Mouse (Mus musculus) urinary bladder, postnatal 36 days (tissue): ENCODE data around the gene Mab21l1.

ENCODE experiments used
- DNase-seq, 2 experiments: peaks; one replicate each; pipeline ENCODE4 v3.0.0; 2022; ENCODE audit warnings: low spot score in 2 of 2, mixed read lengths in 1 of 2

Mab21l1 gene

GRCm38 (mm10) chr3:55778764-55779730, 3.3 kb upstream of the Mab21l1 start:
- DNase-seq, result no peak

GRCm38 (mm10) chr3:55780120-55781070, 1.9 kb upstream of the Mab21l1 start:
- DNase-seq, result no peak

- DNase-seq, result no peak
Measured at GRCm38 (mm10) chr3:55781429-55782055, 768 bp upstream of the Mab21l1 start.

- peak in 1 of 2 experiments; percentile 12 for DNase-seq
Measured at GRCm38 (mm10) chr3:55782771-55783170, 461 bp downstream of the Mab21l1 start.

- no peak for DNase-seq
Measured at GRCm38 (mm10) chr3:55783171-55784081, 1.1 kb downstream of the Mab21l1 start.

GRCm38 (mm10) chr3:55784101-55784500, 1.8 kb downstream of the Mab21l1 start:
- DNase-seq, result no peak

- no peak for DNase-seq
Measured at GRCm38 (mm10) chr3:55785266-55785980, 3.1 kb downstream of the Mab21l1 start.

- DNase-seq, result no peak
Measured at GRCm38 (mm10) chr3:55785981-55786725, 3.8 kb downstream of the Mab21l1 start.

- no peak for DNase-seq
Measured at GRCm38 (mm10) chr3:55786835-55787486, 4.7 kb downstream of the Mab21l1 start.

GRCm38 (mm10) chr3:55787487-55788213, 5.3 kb downstream of the Mab21l1 start:
- peak; percentile 20 to 35 for DNase-seq

- DNase-seq, result no peak
Measured at GRCm38 (mm10) chr3:55788214-55788586, 5.9 kb downstream of the Mab21l1 start.

- DNase-seq, result no peak
Measured at GRCm38 (mm10) chr3:55788621-55789201, 6.4 kb downstream of the Mab21l1 start.

- DNase-seq, result no peak
Measured at GRCm38 (mm10) chr3:55789856-55790255, 7.5 kb downstream of the Mab21l1 start.

- no peak for DNase-seq
Measured at GRCm38 (mm10) chr3:55790609-55791008, 8.3 kb downstream of the Mab21l1 start.

GRCm38 (mm10) chr3:55792251-55792650, 9.9 kb downstream of the Mab21l1 start:
- DNase-seq, result no peak

GRCm38 (mm10) chr3:55793842-55794575, 11.7 kb downstream of the Mab21l1 start:
- peak in 1 of 2 experiments; percentile 39 for DNase-seq

- no peak for DNase-seq
Measured at GRCm38 (mm10) chr3:55794768-55795167, 12.5 kb downstream of the Mab21l1 start.
